Mouse (Mus musculus): ENCODE measurements around the gene Sppl2b. TPM values are rescaled to one million over a fixed set of nuclear protein-coding genes. Genes with fewer than 3 reads are reported as not detected.

The Sppl2b gene
- total and polyA plus RNA-seq, 2 experiments from 2014 or later: 24.2 to 44.4 TPM

- TF ChIP-seq CTCF (IDR thresholded peaks at IDR 0.05; ENCODE audit: low read depth): no peak
- no peak for TF ChIP-seq EP300 (IDR thresholded peaks at IDR 0.05; ENCODE audit: low read depth)
- peak; percentile 43; the same call in 1 of the 2 replicates for ATAC-seq (ENCODE audit: insufficient read depth, low read depth)
- WGBS: under 1% methylated on average over 61 of the region's 61 CpGs
Measured at GRCm38 (mm10) chr10:80917779-80918434, 62.8 kb downstream of the Sppl2b start, which contains the start of gene Lmnb2. Lmnb2 (minus strand) TSS chr10:80918245.

More at GRCm38 (mm10) chr10:80917779-80918434, 62.8 kb downstream of the Sppl2b start, which contains the start of gene Lmnb2:
- Histone ChIP-seq H3K4me3 (ENCODE audit: low read depth, low read length) (peak within 1 kb of the TSS; percentile 85), H3K9me3 (replicated peaks; ENCODE audit: control insufficient read depth, low read length) (no peaks in the 10 kb centered on the region), H3K9ac (replicated peaks; ENCODE audit: low read depth, low read length) (peak within 1 kb of the TSS; percentile 71), H3K4me1 (ENCODE audit: control insufficient read depth, insufficient read depth) (peaks cover 20% of the 10 kb centered on the region), H3K27me3 (ENCODE audit: control insufficient read depth, insufficient read depth, low read length) (no peaks in the 10 kb centered on the region), H3K27ac (ENCODE audit: low read depth) (peak within 1 kb of the TSS; percentile 54; the same call in 1 of the 2 replicates), H3K36me3 (replicated peaks; ENCODE audit: control insufficient read depth, insufficient read depth, low read length) (no peaks in the 10 kb centered on the region), H3K4me2 (ENCODE audit: low read depth, low read length) (peak within 1 kb of the TSS; percentile 89)
- peak; percentile 67 for DNase-seq (ENCODE audit: low spot score)

MicroRNAs within 50 kb of the gene (microRNA counts, 519-probe panel; counts per million panel counts)
- not detected for microRNA mmu-miR-1982

Small RNA genes within 50 kb of the gene (microRNA-seq; reads per million reads assigned to microRNA genes)
- gene Mir1982: 11.6 reads per million, percentile 31 among the genes with 10 or more reads in this experiment

Other genes with a start within 250 kb of the Sppl2b start
- 0.23 and 1.3 TPM in 2 replicates for gene Gm49322, start 249.3 kb upstream of the Sppl2b start, total RNA-seq (2014; rRNA removed; ENCODE audit: low replicate concordance)
- 0.33 and 0.38 TPM in 2 replicates for gene Gm49322, start 249.3 kb upstream of the Sppl2b start, polyA plus RNA-seq (2015; fragmentation: Nextera tagmentation; extraction: Ambion mirVana)
- 141 and 149 TPM in 2 replicates for gene Csnk1g2, start 232.4 kb upstream of the Sppl2b start, total RNA-seq (2014; rRNA removed; ENCODE audit: low replicate concordance)
- 69.1 and 75.6 TPM in 2 replicates for gene Csnk1g2, start 232.4 kb upstream of the Sppl2b start, polyA plus RNA-seq (2015; fragmentation: Nextera tagmentation; extraction: Ambion mirVana)
- gene Btbd2, start 198.2 kb upstream of the Sppl2b start, total RNA-seq (2014; rRNA removed; ENCODE audit: low replicate concordance): 92.2 and 108 TPM in 2 replicates
- gene Btbd2, start 198.2 kb upstream of the Sppl2b start, polyA plus RNA-seq (2015; fragmentation: Nextera tagmentation; extraction: Ambion mirVana): 36.7 and 40.6 TPM in 2 replicates
- gene Mknk2, start 177.2 kb upstream of the Sppl2b start, total RNA-seq (2014; rRNA removed; ENCODE audit: low replicate concordance): 150 and 174 TPM in 2 replicates
- gene Mknk2, start 177.2 kb upstream of the Sppl2b start, polyA plus RNA-seq (2015; fragmentation: Nextera tagmentation; extraction: Ambion mirVana): 76.9 and 78.3 TPM in 2 replicates
- 15.0 and 15.6 TPM in 2 replicates for gene Mob3a, start 153.3 kb upstream of the Sppl2b start, total RNA-seq (2014; rRNA removed; ENCODE audit: low replicate concordance)
- 10.8 and 11.5 TPM in 2 replicates for gene Mob3a, start 153.3 kb upstream of the Sppl2b start, polyA plus RNA-seq (2015; fragmentation: Nextera tagmentation; extraction: Ambion mirVana)
- gene Izumo4, start 153.1 kb upstream of the Sppl2b start, total RNA-seq (2014; rRNA removed; ENCODE audit: low replicate concordance): 6.6 and 6.9 TPM in 2 replicates
- gene Izumo4, start 153.1 kb upstream of the Sppl2b start, polyA plus RNA-seq (2015; fragmentation: Nextera tagmentation; extraction: Ambion mirVana): 3.6 and 7.3 TPM in 2 replicates
- 72.7 and 77.9 TPM in 2 replicates for gene Ap3d1, start 113.0 kb upstream of the Sppl2b start, total RNA-seq (2014; rRNA removed; ENCODE audit: low replicate concordance)
- gene Ap3d1, start 113.0 kb upstream of the Sppl2b start, polyA plus RNA-seq (2015; fragmentation: Nextera tagmentation; extraction: Ambion mirVana): 31.6 and 34.3 TPM in 2 replicates
- 19.4 and 32.8 TPM in 2 replicates for gene Dot1l, start 100.1 kb upstream of the Sppl2b start, total RNA-seq (2014; rRNA removed; ENCODE audit: low replicate concordance)
- 13.1 and 14.0 TPM in 2 replicates for gene Dot1l, start 100.1 kb upstream of the Sppl2b start, polyA plus RNA-seq (2015; fragmentation: Nextera tagmentation; extraction: Ambion mirVana)
- 8.8 and 12.7 TPM in 2 replicates for gene Sf3a2, start 57.1 kb upstream of the Sppl2b start, total RNA-seq (2014; rRNA removed; ENCODE audit: low replicate concordance)
- 25.2 and 26.0 TPM in 2 replicates for gene Sf3a2, start 57.1 kb upstream of the Sppl2b start, polyA plus RNA-seq (2015; fragmentation: Nextera tagmentation; extraction: Ambion mirVana)
- 29.3 and 50.6 TPM in 2 replicates for gene Plekhj1, start 56.6 kb upstream of the Sppl2b start, total RNA-seq (2014; rRNA removed; ENCODE audit: low replicate concordance)
- gene Plekhj1, start 56.6 kb upstream of the Sppl2b start, polyA plus RNA-seq (2015; fragmentation: Nextera tagmentation; extraction: Ambion mirVana): 41.8 and 44.4 TPM in 2 replicates
- gene Amh, start 50.0 kb upstream of the Sppl2b start, total RNA-seq (2014; rRNA removed; ENCODE audit: low replicate concordance): 4.0 TPM in 1 of 2 replicates, not detected in the other
- 0.18 and 0.22 TPM in 2 replicates for gene Amh, start 50.0 kb upstream of the Sppl2b start, polyA plus RNA-seq (2015; fragmentation: Nextera tagmentation; extraction: Ambion mirVana)
- 2.2 TPM in 1 of 2 replicates, not detected in the other for gene Jsrp1, start 41.8 kb upstream of the Sppl2b start, total RNA-seq (2014; rRNA removed; ENCODE audit: low replicate concordance)
- 2.3 and 2.7 TPM in 2 replicates for gene Jsrp1, start 41.8 kb upstream of the Sppl2b start, polyA plus RNA-seq (2015; fragmentation: Nextera tagmentation; extraction: Ambion mirVana)
- 2,373 and 2,460 TPM in 2 replicates for gene Oaz1, start 28.6 kb upstream of the Sppl2b start, total RNA-seq (2014; rRNA removed; ENCODE audit: low replicate concordance)
- gene Oaz1, start 28.6 kb upstream of the Sppl2b start, polyA plus RNA-seq (2015; fragmentation: Nextera tagmentation; extraction: Ambion mirVana): 1,975 and 1,990 TPM in 2 replicates
- 0.92 and 4.2 TPM in 2 replicates for gene Lingo3, start 11.2 kb upstream of the Sppl2b start, total RNA-seq (2014; rRNA removed; ENCODE audit: low replicate concordance)
- 1.1 and 1.5 TPM in 2 replicates for gene Lingo3, start 11.2 kb upstream of the Sppl2b start, polyA plus RNA-seq (2015; fragmentation: Nextera tagmentation; extraction: Ambion mirVana)
- 71.8 and 118 TPM in 2 replicates for gene Lsm7, start 66 bp upstream of the Sppl2b start, total RNA-seq (2014; rRNA removed; ENCODE audit: low replicate concordance)
- gene Lsm7, start 66 bp upstream of the Sppl2b start, polyA plus RNA-seq (2015; fragmentation: Nextera tagmentation; extraction: Ambion mirVana): 160 and 162 TPM in 2 replicates
- gene Tmprss9, start 16.6 kb downstream of the Sppl2b start, total RNA-seq (2014; rRNA removed; ENCODE audit: low replicate concordance): not detected in 2 replicates
- gene Tmprss9, start 16.6 kb downstream of the Sppl2b start, polyA plus RNA-seq (2015; fragmentation: Nextera tagmentation; extraction: Ambion mirVana): 0.03 TPM in 1 of 2 replicates, not detected in the other
- 163 and 256 TPM in 2 replicates for gene Timm13, start 45.7 kb downstream of the Sppl2b start, total RNA-seq (2014; rRNA removed; ENCODE audit: low replicate concordance)
- 355 and 386 TPM in 2 replicates for gene Timm13, start 45.7 kb downstream of the Sppl2b start, polyA plus RNA-seq (2015; fragmentation: Nextera tagmentation; extraction: Ambion mirVana)
- gene Lmnb2, start 63.0 kb downstream of the Sppl2b start, total RNA-seq (2014; rRNA removed; ENCODE audit: low replicate concordance): 13.9 and 18.9 TPM in 2 replicates
- 9.1 and 9.7 TPM in 2 replicates for gene Lmnb2, start 63.0 kb downstream of the Sppl2b start, polyA plus RNA-seq (2015; fragmentation: Nextera tagmentation; extraction: Ambion mirVana)
- 18.9 and 26.8 TPM in 2 replicates for gene Gadd45b, start 74.8 kb downstream of the Sppl2b start, total RNA-seq (2014; rRNA removed; ENCODE audit: low replicate concordance)
- gene Gadd45b, start 74.8 kb downstream of the Sppl2b start, polyA plus RNA-seq (2015; fragmentation: Nextera tagmentation; extraction: Ambion mirVana): 22.3 and 28.0 TPM in 2 replicates
- gene Gng7, start 159.7 kb downstream of the Sppl2b start, total RNA-seq (2014; rRNA removed; ENCODE audit: low replicate concordance): 0.11 and 0.93 TPM in 2 replicates
- gene Gng7, start 159.7 kb downstream of the Sppl2b start, polyA plus RNA-seq (2015; fragmentation: Nextera tagmentation; extraction: Ambion mirVana): 0.64 and 0.85 TPM in 2 replicates
- gene Diras1, start 170.4 kb downstream of the Sppl2b start, total RNA-seq (2014; rRNA removed; ENCODE audit: low replicate concordance): not detected in 2 replicates
- gene Diras1, start 170.4 kb downstream of the Sppl2b start, polyA plus RNA-seq (2015; fragmentation: Nextera tagmentation; extraction: Ambion mirVana): not detected in 2 replicates
- 18.7 and 29.3 TPM in 2 replicates for gene Slc39a3, start 182.2 kb downstream of the Sppl2b start, total RNA-seq (2014; rRNA removed; ENCODE audit: low replicate concordance)
- 6.3 and 7.5 TPM in 2 replicates for gene Slc39a3, start 182.2 kb downstream of the Sppl2b start, polyA plus RNA-seq (2015; fragmentation: Nextera tagmentation; extraction: Ambion mirVana)
- gene Sgta, start 204.9 kb downstream of the Sppl2b start, total RNA-seq (2014; rRNA removed; ENCODE audit: low replicate concordance): 98.1 and 152 TPM in 2 replicates
- 134 and 137 TPM in 2 replicates for gene Sgta, start 204.9 kb downstream of the Sppl2b start, polyA plus RNA-seq (2015; fragmentation: Nextera tagmentation; extraction: Ambion mirVana)
- 23.6 and 31.2 TPM in 2 replicates for gene Thop1, start 214.8 kb downstream of the Sppl2b start, total RNA-seq (2014; rRNA removed; ENCODE audit: low replicate concordance)
- gene Thop1, start 214.8 kb downstream of the Sppl2b start, polyA plus RNA-seq (2015; fragmentation: Nextera tagmentation; extraction: Ambion mirVana): 15.1 and 15.2 TPM in 2 replicates
- gene Creb3l3, start 243.6 kb downstream of the Sppl2b start, total RNA-seq (2014; rRNA removed; ENCODE audit: low replicate concordance): 1.3 TPM in 1 of 2 replicates, not detected in the other
- 0.55 and 0.93 TPM in 2 replicates for gene Creb3l3, start 243.6 kb downstream of the Sppl2b start, polyA plus RNA-seq (2015; fragmentation: Nextera tagmentation; extraction: Ambion mirVana)

All from heart, postnatal 0 days (tissue).